Mouse (Mus musculus): ENCODE results near the gene Meis1. TPM values are rescaled to one million over a fixed set of nuclear protein-coding genes. Genes with fewer than 3 reads are reported as not detected.

The Meis1 gene
- polyA plus RNA-seq, 1 experiment from 2014 or later: 2.5 TPM

DNA sequence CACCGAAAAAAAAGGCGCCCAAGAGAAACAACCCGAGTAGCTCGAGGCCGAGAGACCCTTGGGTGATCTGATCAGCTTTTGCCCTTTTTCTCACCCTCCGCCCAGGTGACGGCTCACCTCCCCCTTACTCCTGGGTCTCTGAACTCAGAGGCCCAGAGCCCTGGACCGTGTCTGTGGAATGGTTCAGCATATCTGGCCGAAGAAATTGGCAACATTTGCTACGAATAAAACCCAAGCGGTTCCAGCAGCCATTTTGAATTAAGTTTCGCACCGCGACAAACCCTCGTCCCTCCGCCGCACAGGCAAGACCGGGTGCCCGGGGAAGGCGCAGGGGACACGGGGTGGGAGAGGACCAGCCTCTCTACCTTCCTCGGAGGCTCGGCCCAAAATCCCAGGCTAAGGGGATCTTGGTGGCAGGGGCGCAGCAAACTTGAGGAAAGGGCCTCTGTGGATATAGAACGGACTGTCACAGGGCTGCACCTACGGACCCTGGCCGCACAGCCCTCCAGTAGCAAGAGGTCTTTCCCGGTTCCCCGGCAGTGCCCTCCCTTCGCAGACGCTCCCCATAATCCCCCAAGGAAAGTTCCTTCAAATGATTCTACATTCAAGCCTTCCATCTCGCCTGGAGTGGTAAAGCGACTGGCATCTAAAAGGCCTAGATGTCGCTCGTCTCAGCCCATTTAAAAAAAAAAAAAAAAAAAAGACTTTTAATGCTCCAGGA lies 4.2 kb downstream of the Meis1 start:
- ATAC-seq (no peak), DNase-seq (ENCODE audit: low read depth, low spot score) (no peak)
- POLR2A ChIA-PET: interaction anchor here (0.8 kb wide), 1 partner anchor 15 kb away, joined by 3 read pairs; no protein-coding TSS in a partner anchor
- no peak for TF ChIP-seq CTCF (IDR thresholded peaks at IDR 0.05)
- CTCF ChIA-PET: no interaction called here
- in situ Hi-C loops (cut with MboI; ENCODE audit: low pct_unique_long_range_greater_than_20kb): no loop called here
- no peaks in the 10 kb centered on the region for H3K27me3 ChIP-seq

DNA sequence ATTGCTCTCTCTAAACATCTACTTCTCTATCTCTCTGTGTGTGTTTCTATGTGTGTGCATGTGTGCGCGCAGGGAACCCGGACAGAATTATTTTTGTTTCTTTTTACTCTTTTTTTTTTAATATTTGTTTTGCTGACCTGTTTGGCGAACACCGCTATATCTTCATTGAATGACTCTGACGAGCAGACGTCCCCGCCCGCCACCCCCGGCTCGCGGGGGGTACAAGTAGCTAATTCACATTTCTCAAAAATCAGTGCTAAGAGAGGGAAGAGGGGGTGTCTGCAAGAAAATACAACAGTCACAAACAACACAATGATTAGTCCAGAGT lies 4.7 kb downstream of the Meis1 start:
- DNase-seq (ENCODE audit: low read depth, low spot score) (no peak), ATAC-seq (no peak)
- ChIA-PET CTCF (no interaction called here), POLR2A (no interaction called here)
- in situ Hi-C loops (cut with MboI; ENCODE audit: low pct_unique_long_range_greater_than_20kb): no loop called here
- no peaks in the 10 kb centered on the region for H3K27me3 ChIP-seq
- no peak for TF ChIP-seq CTCF (IDR thresholded peaks at IDR 0.05)

DNA sequence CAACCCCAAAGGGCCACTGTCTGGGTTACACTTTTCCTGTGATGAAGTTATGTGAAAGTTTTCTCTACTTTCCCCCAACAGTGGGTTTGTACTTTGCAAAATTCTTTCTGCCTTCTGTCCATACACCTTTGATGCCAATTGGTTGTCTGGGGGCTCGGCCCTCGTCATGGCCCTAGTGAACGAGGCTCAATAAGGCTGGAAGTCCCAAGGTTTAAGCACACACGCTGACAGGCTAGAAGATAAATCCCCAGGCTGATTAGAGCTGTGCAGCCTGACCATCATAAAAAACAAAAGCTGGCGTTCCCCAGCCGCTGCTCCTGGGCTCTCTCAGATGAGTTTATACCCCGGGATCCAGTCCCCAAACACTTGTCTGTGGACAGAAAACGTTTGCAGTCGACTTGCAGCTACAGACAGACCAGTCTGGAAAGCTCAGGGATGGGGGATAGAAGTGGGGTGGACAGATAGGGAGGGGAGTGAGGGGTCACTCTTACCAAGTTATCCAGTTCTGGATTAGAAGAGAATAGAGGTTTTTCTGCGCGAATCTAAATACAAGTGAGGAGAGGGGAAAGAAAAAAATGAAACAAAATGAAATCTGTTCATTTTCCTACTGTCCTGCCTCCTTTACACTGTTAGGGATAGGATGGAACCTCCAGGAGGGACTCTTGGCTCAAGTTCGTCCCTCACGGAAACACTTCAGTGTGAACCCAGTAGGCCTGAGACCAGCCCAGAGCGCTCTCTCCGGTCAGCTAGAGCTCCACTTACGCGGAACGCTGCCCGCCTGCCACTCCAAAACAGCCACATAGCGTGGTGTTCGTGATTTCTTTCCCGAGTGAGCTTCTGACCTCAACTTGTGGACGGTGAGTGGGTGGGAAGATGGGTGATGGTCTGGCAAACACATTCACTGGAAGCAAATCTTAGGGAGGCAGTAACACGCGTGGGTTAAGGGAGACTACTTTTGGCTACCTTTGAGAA lies 5.4 kb downstream of the Meis1 start:
- CTCF ChIA-PET: no interaction called here
- DNase-seq (ENCODE audit: low read depth, low spot score): no peak
- ATAC-seq: no peak
- no peak for TF ChIP-seq CTCF (IDR thresholded peaks at IDR 0.05)
- POLR2A ChIA-PET: no interaction called here
- in situ Hi-C loops (cut with MboI; ENCODE audit: low pct_unique_long_range_greater_than_20kb): no loop called here
- H3K27me3 ChIP-seq: no peaks in the 10 kb centered on the region

DNA sequence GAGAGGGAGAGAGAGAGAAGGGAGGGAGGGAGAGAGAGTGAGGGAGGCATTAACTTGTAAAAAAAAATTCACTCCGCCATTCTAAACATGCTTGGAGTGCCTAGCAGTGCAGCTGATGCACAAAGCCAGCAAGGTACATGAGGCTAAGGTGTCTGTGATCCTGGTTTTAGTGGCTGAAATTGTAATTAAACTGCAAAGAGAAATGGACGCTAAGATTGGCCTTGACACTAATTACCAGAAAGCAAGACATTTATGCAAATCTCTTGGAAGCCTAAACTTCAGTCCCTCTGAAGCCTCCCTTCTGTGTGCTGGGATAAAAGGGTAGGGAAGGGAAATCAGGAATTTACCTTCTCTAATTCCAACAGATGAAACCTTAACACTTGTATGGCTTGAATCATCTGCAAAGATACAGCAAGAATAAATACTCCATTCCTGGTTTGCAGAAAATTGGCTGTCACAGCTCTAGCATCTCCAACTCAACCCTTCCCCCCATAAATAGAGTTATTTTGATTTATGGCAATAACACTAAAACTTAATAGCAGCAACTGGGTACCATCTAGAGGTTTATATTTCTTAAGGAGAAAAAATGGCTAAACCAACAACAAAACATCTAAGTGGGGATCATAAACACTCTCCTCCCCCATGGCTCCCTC lies 6.2 kb downstream of the Meis1 start:
- TF ChIP-seq CTCF (IDR thresholded peaks at IDR 0.05): no peak
- ATAC-seq: no peak
- in situ Hi-C loops (cut with MboI; ENCODE audit: low pct_unique_long_range_greater_than_20kb): no loop called here
- POLR2A ChIA-PET: no interaction called here
- CTCF ChIA-PET: no interaction called here
- no peak for DNase-seq (ENCODE audit: low read depth, low spot score)
- no peaks in the 10 kb centered on the region for H3K27me3 ChIP-seq

DNA sequence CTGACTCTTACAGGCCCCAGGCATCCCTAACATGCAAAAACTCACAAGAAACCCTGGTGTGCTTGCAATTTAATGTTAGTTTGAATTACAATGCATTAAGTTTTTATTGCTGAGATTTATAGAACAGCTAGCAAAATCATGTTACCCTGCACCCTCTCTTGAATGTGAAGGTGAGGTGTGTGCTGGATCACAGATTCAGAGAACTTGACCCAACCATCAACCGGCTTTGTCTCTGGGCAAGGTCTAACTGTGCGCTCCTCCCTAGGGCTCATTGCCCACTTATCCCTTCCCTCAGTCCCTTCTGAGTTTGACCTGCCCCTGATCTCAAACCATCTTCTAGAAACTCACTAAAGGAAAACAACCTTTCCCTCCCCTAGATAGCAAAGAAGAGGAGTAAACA lies 6.8 kb downstream of the Meis1 start:
- no peak for ATAC-seq
- ChIA-PET POLR2A (no interaction called here), CTCF (no interaction called here)
- TF ChIP-seq CTCF (IDR thresholded peaks at IDR 0.05): no peak
- no peak for DNase-seq (ENCODE audit: low read depth, low spot score)
- no peaks in the 10 kb centered on the region for H3K27me3 ChIP-seq
- in situ Hi-C loops (cut with MboI; ENCODE audit: low pct_unique_long_range_greater_than_20kb): no loop called here

DNA sequence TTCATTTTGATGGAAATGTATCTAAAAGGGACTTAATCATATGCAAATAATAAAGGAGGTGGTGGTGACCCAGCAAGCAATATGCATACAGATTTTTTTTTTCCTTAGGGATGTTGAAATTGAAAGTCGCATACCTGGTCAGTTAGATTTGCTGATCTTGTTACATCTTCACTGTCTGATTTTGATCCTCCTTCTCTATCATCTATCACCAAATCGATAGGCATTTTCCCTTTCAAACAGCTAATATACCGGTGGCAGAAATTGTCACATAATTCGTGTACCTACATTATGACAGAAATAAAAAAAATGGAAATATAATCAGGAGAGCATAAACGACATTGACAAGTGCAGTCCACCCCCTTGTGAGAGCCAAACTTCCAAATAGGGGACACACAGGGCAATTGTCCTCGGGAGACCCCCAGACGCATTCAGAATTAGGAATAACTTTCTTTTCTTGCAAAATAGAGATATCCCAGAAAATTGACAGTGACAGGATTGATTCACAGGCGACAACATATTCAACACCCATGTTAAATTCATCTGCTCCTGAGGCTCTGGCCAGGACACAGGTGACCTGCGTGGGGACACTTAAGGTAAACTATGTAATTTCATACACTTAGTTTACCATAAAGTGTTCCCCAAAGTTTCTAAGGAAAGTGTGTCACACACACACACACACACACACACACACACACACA lies 7.5 kb downstream of the Meis1 start:
- ChIA-PET POLR2A (no interaction called here), CTCF (interaction anchor here (0.7 kb wide), 1 partner anchor 9 kb away, joined by 3 read pairs; no protein-coding TSS in a partner anchor)
- no peak for ATAC-seq
- no peak for TF ChIP-seq CTCF (IDR thresholded peaks at IDR 0.05)
- no peaks in the 10 kb centered on the region for H3K27me3 ChIP-seq
- in situ Hi-C loops (cut with MboI; ENCODE audit: low pct_unique_long_range_greater_than_20kb): no loop called here
- DNase-seq (ENCODE audit: low read depth, low spot score): no peak

DNA sequence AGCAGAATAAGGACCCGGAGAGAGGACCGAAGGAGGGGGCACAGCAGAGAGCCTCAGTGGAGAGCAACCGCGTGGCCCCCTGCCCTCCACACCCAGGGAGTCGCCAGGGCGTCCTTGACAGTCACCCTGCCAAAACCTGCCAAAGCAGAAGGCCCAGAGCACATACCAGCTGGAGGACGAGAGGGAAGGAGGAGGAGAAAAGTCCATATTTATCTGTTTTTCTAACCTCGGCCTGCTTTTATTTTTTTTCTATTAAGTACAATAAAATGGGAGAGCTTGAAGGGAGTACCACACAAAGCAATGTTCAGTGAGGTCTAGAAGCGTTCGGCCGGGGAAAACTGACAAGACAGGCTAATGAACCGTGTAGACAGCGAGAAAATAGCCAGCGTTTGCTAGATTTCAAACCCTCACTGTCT lies 8.4 kb downstream of the Meis1 start:
- in situ Hi-C loops (cut with MboI; ENCODE audit: low pct_unique_long_range_greater_than_20kb): no loop called here

DNA sequence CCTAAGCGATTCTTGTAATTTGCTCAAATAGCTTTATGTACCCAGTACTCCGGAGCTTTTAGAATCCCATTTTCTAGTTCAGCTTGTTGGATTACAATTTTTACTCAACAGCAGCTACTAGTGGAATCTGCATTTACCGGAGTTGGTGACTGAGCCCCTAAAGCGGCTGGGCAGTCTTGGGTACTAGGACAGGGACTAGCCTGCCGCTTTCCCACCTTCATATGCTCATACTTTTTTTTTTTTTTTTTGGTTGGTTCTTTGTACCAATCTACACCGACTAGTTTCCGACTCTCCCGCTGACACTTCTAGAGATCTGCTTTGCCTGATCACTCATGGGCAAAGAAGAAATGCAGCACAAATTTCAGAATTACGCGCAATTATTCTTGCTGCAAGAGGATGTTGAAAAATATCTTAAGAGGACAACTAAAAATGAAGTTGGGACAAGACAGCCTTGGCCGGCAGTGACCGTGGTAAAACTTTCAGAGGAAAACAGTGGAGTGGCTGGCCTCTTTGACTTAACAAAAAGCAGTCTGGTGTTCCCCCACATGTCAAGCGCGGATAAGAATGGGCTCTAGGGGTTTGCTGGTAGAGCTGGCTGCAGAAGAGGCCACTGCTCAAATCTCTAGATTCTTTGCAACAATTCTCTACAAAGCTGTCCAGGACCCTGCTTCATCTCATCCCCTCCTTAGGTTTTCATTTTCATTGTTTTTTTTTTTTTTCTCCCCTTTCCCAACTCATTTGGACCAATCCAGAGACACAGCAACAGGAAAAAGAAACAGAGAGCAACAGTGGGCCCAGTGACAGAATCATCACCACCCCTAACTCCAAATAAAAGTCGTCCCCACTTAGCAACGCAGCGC lies 9.0 kb downstream of the Meis1 start:
- DNase-seq (ENCODE audit: low read depth, low spot score) (no peak), ATAC-seq (no peak)
- no peaks in the 10 kb centered on the region for H3K27me3 ChIP-seq
- in situ Hi-C loops (cut with MboI; ENCODE audit: low pct_unique_long_range_greater_than_20kb): no loop called here
- CTCF ChIA-PET: interaction anchor here (0.7 kb wide), 1 partner anchor 14 kb away, joined by 3 read pairs; no protein-coding TSS in a partner anchor
- POLR2A ChIA-PET: no interaction called here
- no peak for TF ChIP-seq CTCF (IDR thresholded peaks at IDR 0.05)

More for the DNA sequence above, 8.4 kb downstream of the Meis1 start:
- no peak for TF ChIP-seq CTCF (IDR thresholded peaks at IDR 0.05)
- POLR2A ChIA-PET: no interaction called here
- no peaks in the 10 kb centered on the region for H3K27me3 ChIP-seq
- CTCF ChIA-PET: no interaction called here
- no peak for ATAC-seq
- no peak for DNase-seq (ENCODE audit: low read depth, low spot score)

DNA sequence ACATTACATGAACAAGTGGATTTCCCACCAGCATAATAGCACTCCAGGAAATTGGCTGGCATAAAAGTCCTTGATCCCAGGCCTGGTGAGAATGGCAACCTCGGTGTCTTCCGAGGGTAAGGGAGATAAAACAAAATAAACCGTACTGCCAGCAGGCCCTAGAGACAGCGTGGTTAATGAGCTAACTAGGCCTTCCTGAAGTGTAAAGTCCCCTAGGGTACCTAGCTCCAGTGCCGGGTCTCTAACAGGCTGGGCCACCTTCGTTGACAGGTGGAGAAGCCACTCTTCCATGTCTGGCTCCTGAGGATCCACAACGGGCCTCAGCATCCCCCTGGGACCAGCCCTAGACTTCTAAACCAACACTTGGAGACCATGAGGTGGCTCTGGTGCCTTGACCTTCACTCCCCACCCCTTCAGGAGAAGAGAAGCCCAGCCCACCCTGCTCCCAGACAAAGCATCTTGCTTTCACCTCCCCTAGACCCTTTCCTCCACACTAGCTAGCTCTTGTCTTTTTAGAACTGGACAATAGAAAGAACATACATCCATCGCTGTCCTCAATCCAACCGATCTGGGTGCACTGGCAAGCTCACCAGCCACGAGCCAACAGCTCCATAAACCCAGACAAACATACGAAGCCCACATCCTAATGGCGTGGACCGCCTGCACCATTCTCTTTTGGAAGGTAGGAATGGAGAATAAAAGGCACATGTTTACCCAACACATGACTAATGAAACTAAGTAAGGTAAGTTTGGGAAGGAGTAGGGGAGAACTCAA lies 10.0 kb downstream of the Meis1 start:
- DNase-seq (ENCODE audit: low read depth, low spot score): no peak
- in situ Hi-C loops (cut with MboI; ENCODE audit: low pct_unique_long_range_greater_than_20kb): no loop called here
- no peak for TF ChIP-seq CTCF (IDR thresholded peaks at IDR 0.05)
- CTCF ChIA-PET: interaction anchor here (0.7 kb wide), 1 partner anchor 13 kb away, joined by 3 read pairs; no protein-coding TSS in a partner anchor
- ATAC-seq: no peak
- H3K27me3 ChIP-seq: no peaks in the 10 kb centered on the region
- POLR2A ChIA-PET: no interaction called here

All from Patski (cell line).